Mouse (Mus musculus) gastrocnemius, adult 8-10 months (tissue): ENCODE results near the gene Plekhg6. TPM values are rescaled to one million over a fixed set of nuclear protein-coding genes. Genes with fewer than 3 reads are reported as not detected.

Experiments
- DNase-seq, 2 experiments: peaks; one replicate each; pipeline ENCODE4 v3.0.0; 2022; ENCODE audit warnings: low spot score in 2 of 2
- total RNA-seq, 4 experiments: library from RNA; stranded (reverse); gene quantifications; 2 replicates each; pipeline ENCODE4 v1.2.4; 2022

The Plekhg6 gene
- not detected for total RNA-seq

- DNase-seq = no peak
Measured at GRCm38 (mm10) chr6:125380372-125381360, at the start of gene Plekhg6. Plekhg6 (minus strand) TSS chr6:125380793.

DNA sequence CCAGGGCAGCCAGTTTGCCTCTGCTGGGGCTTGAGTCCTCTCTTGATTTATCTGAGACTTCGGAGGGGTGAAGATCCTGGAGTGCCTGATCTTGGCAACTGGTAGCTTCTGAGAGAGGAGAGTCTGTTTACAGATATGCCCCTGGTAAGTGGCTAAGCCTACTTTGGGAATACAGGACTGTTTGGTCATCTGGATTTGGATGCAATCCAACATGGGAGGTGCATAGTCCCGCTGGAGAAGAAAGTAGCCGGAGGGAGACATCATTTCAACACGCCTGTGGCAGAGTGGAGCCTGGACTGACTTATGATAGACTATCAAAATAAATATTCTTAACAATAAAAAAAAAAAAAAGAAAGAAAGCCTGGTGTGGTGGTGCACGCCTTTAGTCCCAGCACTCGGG is 49.1 kb upstream of the Plekhg6 start:
- no peak for DNase-seq

GRCm38 (mm10) chr6:125426383-125427360 is 46.1 kb upstream of the Plekhg6 start:
- DNase-seq = peak; percentile 65 to 68

DNA sequence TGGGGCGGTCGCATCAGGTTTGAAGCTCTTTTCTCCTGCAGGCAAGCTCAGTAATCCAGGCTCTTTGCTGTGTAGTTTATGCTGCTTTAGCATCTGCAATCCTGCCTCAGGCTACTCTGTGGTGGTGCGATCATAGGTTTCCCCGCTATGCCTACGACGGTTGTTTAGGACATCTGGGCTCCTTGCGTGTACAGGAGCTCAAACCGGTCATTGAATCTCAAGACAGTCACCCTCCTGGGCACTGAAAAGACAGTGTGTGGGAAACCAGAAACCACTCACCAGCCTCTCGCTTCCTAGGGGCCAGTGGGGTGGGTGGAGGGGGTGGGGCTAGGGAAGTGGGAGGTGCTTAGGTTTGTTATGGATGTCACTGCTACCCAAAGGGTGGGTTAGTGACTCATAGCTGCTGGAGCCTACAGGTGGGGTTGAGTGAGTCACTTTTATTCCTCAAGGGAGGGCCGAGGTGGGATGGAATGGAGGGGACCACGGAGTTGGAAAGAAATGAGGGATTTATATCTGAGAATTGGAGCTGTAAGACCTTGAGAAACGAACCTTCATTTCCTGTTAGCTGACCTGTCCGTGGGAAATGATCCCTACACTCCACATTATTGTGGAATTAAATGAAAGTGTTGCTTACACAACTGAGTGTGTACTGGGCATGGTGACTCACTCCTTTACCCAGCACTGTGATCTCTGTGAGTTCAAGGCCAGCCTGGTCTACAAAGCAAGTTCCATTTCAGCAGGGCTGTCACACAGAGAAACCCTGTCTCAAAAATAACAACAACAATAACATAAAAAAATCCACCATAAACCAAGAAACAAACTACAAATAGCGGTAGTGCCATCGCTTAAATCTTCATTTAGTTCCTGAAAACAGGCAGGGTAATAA is 44.9 kb upstream of the Plekhg6 start:
- no peak for DNase-seq

DNA sequence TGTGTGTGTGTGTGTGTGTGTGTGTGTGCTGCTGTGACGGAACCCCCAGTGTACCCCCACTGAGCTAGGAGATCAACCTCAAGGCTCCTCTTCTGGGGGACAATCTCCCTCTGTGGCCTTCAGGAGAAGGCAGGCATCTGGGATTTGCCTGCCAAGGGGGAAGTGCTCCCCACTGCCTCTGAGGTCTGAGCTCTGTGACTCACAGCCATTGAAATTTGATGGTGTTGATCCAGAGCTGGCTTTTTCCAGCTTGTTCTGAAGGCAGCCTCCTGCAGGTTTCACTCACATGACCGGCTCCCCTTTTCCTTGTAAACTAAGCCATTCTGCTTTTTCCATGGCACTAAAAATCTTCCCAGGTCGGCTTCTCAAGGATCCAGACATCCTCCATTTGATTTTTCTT is 43.6 kb upstream of the Plekhg6 start:
- no peak for DNase-seq

DNA sequence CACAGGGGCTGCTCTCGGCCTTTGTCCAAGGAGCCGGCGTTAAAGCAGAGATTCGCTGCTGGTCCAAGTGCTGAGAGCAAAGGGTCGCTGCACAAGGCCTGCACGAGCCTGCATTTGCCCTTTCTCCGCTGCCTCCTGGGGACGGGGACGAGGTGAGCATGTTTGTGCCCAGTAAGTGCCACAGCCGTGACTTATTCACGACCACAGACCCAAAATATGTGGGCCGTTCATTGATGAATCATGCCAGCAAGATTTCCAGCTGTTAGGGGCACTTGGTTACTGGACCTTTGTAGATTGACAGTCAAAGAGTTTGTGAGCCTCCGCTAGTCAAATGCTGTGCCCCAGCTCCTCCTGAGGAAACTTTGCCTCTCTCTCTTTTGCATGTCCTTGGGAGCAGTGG is 42.9 kb upstream of the Plekhg6 start:
- DNase-seq = no peak

DNA sequence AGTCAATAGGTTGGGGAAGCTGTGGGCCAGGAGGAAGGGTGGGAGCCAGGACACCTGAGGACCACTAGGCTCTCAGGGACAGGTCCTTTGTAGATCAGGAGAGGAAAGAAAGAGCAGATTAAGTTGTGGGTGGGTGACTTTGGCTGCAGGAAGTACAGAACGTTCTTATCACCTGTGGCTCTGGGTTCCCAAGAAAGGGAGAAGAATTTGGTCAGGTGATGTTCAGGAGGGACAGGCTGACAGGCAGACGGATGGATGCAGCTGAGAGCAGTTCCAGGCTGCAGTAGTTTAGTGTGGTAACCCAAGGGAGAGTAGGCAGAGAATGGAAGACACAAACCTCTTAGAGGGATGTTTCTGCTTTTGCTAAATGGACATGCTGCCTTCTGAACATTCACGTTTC is 42.5 kb upstream of the Plekhg6 start:
- no peak for DNase-seq

GRCm38 (mm10) chr6:125422051-125422822 is 41.6 kb upstream of the Plekhg6 start:
- DNase-seq = peak in 1 of 2 experiments; percentile 36

- no peak for DNase-seq
Measured at GRCm38 (mm10) chr6:125420458-125421063, 40.0 kb upstream of the Plekhg6 start.

GRCm38 (mm10) chr6:125418744-125419143 is 38.2 kb upstream of the Plekhg6 start:
- peak; percentile 15 to 22 for DNase-seq

- DNase-seq = no peak
Measured at GRCm38 (mm10) chr6:125413326-125413725, 32.7 kb upstream of the Plekhg6 start.

- DNase-seq = no peak
Measured at GRCm38 (mm10) chr6:125411661-125412060, 31.1 kb upstream of the Plekhg6 start.

- no peak for DNase-seq
Measured at GRCm38 (mm10) chr6:125410995-125411547, 30.5 kb upstream of the Plekhg6 start.

DNA sequence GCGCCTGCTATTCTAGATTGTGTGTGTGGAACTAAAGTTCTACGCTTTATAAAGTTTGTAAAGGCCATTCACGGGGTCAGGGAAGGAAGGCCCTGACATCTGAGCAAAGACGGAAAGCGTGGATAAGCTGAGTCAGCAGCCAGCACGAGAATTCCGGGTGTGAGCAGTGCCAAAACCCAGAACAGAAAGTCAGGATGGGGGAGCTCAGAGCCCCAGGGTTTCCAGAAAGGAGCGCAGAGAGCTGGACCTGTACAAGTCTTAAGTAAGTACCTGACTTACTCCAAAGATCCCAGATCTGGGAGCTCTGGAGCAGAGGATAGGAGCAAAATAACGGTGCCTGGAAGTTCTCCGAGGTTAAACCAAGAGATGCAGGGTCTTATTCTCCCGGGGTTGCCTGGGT is 30.0 kb upstream of the Plekhg6 start:
- DNase-seq = no peak

GRCm38 (mm10) chr6:125407657-125408056 is 27.1 kb upstream of the Plekhg6 start:
- DNase-seq = no peak

DNA sequence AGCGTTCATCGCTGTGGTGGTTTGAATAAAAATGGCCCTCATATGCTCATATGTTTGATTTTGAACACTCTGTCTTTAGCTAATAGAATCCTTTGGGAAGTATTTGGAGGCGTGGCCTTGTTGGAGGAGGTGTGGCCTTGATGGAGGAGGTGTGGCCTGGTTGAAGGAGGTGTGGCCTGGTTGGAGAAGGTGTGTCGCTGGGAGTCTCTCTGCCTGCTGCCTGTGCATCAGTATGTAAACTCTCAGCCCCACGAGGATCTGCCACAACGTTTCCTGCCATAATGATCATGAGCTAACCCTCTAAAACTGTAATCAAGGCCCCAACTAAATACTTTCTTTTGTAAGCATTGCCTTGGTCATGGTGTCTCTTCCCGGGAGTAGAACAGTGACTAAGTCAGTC is 26.6 kb upstream of the Plekhg6 start:
- no peak for DNase-seq

DNA sequence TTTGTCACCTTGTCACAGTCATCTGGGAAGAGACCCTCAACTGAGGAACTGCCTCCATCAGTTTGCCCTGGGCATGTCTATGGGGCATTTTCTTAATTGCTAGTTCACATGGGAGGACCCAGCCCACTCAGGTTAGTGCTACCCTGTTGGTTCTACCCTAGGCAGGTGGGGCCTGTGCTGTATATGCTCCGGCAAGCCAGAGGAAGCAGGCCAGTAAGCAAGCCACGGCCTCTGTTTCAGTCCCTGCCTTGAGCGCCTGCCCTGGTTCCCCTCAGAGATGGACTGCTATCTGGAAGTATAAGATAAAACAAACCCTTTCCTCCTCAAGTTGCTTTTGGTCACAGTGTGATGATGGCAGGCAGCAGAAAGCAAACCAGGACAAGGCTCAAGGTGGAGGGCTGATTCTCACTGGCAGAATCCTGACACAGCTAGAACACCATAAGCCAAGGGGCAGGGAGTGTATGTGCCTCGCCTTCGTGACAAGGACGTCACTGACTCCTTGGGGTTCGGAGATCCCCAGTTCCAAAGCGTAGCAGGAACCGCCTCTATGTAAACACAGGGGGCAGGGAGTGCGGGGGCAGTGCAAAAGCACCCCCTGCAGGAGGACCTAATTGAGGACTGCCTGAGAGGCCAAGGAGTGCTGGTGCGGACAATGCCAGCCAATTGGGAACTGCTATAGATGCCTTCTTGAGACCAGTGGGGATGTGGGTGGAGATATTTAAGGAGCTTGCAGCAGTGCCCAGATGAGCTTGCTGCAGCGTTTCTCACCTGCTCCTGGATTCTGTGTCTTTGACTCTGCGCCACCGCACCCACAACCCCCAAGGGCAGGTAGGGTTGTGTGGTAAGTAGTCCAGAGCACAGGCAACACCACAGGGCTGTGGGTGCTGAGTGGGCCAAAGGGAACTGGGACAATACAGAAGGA is 25.1 kb upstream of the Plekhg6 start:
- no peak for DNase-seq

- DNase-seq = no peak
Measured at GRCm38 (mm10) chr6:125389853-125390252, 9.3 kb upstream of the Plekhg6 start.
